Mouse (Mus musculus): ENCODE data around the gene Gm20388.
"Not testable (repeated sequence)": the region's sequence is repeated elsewhere in the genome, so short reads cannot be mapped to it uniquely, and the experiment has no call there.

The Gm20388 gene

GRCm38 (mm10) chr8:121654131-121654530 is 1743.5 kb downstream of the Gm20388 start:
- DNase-seq, result no peak

- no peak for DNase-seq
Measured at GRCm38 (mm10) chr8:121654966-121655494, 1744.4 kb downstream of the Gm20388 start.

DNA sequence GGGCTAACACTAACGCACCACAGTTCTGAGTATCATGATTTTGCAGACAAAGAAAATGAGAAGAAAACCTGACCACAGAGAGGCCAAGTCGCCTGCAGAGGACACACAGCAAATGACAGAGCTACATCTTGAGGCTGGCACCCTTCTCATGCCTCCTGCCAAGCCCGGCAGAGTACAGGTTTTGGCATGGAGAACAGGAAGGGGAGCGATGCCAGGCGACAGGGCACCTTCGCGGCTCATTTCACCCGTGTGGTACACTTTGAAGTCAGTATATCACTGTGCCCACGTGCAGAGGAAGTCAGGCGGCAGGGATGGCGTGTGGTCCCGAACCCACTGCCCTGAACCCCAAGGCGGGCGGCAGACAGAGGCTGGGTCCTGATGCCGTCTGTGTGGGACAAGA is 1750.0 kb downstream of the Gm20388 start:
- DNase-seq, result no peak

DNA sequence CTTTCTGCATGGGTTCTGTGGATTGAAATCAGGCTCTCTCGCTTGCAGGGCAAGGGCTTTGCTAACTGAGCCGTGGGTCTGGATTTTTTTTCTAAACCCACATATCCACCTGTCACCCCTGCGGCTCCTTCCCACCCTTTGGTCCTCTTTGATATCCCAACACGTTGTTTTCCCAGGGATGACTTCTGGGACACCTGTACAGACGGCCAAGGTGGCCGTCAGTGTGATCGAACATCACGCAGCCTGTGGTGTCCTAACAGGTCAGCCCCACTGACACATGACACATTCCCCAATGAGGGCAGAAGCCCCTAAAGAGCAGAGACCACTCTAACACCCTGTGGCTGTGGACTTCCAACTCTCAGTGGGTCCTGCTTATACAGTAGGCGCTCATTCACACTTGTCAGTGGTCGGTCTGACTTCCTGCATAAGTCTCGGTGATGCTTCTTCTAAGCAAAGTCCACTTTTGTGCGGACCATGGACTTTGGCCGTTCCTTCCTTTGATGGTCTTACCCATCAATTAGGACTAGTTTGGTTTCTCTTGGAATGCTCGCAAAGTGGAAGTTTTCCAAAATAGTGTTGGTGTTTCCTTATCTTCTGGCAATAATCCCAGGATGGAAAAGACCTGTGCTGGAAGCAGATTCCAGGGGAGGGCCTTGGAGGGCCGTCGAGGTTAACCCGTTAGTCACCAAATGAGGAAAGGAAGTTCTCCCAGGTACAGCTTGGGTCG is 1751.2 kb downstream of the Gm20388 start:
- no peak for DNase-seq

DNA sequence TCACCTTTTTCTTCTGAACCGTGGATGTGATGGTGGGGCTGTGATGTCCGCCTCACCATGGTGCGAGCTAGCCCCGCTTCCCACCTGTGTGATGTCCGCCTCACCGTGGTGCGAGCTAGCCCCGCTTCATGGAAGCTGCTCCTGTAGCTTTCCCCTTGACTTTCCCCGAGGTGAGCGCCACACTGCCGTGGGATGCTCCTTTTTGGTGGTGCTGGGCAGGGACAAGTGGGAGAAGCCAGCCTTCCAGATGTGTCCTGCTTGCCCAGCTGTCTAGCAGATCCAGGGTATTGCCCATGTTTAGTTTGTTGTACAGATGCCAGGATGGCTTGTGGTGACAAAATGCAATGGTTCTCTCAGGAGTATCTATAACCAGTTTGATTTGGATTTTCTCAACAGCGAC is 1752.5 kb downstream of the Gm20388 start:
- no peak for DNase-seq

DNA sequence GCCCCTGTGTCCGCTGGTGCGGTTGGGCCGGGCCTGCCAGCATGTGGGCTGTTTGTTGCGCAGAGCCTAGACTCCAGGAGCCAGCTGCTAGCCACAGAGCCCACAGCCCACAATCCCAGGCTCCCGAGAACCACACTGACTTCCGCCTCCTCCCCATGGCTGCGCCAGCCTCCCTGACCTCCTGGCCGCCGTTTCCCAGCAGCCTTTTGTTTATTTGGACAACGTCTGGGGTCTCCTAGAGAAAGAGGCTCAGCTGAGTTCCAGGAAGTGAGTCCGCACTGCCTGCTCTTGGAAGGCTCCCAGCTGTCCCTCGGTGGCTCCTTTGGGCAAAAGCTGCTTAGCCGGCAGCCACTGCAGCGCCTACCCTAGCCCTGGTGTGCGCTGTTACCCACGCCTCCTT is 1754.7 kb downstream of the Gm20388 start:
- peak; percentile 87 to 95 for DNase-seq

GRCm38 (mm10) chr8:121667936-121668500 is 1757.4 kb downstream of the Gm20388 start:
- DNase-seq, result not testable (repeated sequence)

GRCm38 (mm10) chr8:121668553-121668952 is 1757.9 kb downstream of the Gm20388 start:
- peak; percentile 69 to 83 for DNase-seq

DNA sequence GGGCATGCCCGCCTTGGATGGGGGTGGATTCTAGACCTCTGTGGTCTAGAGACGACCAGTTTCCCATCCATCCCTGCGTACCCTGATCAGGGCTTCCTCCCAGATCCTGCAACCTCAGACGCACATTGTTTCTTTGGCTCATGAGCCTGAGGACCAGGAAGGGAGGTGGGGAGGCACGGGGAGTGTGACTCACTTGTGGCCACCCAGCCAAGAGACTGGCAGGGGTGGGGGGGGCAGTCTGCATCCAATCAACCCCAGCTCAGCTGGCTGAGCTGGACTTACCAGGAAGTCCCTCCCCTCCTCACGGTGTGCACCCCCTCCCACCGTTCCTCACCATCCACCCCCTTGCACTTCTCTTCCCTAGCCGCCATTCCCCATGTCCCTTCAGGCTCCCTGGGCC is 1758.6 kb downstream of the Gm20388 start:
- peak; percentile 54 to 68 for DNase-seq

GRCm38 (mm10) chr8:121673153-121673552 is 1762.5 kb downstream of the Gm20388 start:
- DNase-seq, result peak; percentile 39 to 74

- DNase-seq, result no peak
Measured at GRCm38 (mm10) chr8:121673917-121674316, 1763.3 kb downstream of the Gm20388 start.

DNA sequence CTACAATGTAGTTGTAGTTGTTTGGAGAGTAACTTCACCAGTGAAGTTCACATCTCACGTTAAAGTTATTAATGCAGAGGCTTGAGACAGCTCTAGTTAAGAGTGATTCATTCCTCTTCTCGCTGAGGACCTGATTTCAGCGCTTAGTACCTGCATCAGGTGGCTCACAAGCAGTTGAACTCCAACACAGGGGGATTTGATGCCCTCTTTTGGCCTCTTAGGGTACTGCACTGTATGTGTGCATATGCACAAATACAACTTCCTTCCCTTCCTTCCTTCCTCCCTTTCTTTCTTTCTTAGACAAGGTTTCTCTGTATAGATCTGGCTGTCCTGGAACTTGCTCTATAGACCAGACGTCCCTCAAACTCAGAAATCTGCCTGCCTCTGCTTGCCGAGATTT is 1763.9 kb downstream of the Gm20388 start:
- DNase-seq, result peak in 1 of 2 experiments; percentile 31

DNA sequence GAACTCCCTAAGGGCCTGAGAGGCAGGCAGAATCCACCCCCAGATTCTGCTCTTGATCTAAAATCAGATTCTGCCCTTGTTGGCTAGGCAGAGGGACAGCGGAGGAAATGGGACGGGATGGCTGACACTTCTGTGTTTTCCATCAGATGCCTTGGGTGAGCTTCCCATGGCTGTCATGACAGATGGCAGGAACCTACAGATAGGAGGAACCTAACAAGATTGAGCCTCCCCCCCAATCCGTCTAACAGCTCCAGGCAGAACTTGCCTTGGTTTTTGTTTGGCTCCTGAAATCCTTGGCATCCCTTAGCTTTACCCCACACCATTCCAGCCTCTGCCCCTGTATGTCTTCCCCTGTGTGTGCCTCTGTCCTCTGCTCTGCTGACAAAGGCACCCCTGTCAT is 1764.5 kb downstream of the Gm20388 start:
- DNase-seq, result no peak

GRCm38 (mm10) chr8:121675701-121676100 is 1765.1 kb downstream of the Gm20388 start:
- DNase-seq, result peak; percentile 55 to 81

DNA sequence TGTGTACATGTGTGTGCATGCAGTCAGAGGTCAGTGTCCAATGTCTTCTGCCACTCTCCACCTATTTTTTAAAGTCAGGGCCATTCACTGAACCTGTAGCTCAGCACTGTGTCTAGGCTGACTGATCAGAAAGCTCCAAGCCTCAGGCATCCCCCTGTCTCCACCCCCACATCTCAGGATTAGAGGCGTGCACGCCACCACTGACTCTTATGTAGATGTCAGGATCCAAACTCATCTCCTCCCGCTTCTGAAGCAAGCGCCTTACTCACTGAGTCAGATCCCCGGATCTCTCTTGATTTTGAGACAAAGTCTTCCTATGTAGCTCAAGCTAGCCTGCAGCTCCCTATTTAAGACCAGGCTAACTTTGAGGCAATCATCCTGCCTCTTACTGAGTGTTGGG is 1768.1 kb downstream of the Gm20388 start:
- no peak for DNase-seq

- no peak for DNase-seq
Measured at GRCm38 (mm10) chr8:121680896-121681295, 1770.3 kb downstream of the Gm20388 start.

- DNase-seq, result no peak
Measured at GRCm38 (mm10) chr8:121681457-121681856, 1770.8 kb downstream of the Gm20388 start.

DNA sequence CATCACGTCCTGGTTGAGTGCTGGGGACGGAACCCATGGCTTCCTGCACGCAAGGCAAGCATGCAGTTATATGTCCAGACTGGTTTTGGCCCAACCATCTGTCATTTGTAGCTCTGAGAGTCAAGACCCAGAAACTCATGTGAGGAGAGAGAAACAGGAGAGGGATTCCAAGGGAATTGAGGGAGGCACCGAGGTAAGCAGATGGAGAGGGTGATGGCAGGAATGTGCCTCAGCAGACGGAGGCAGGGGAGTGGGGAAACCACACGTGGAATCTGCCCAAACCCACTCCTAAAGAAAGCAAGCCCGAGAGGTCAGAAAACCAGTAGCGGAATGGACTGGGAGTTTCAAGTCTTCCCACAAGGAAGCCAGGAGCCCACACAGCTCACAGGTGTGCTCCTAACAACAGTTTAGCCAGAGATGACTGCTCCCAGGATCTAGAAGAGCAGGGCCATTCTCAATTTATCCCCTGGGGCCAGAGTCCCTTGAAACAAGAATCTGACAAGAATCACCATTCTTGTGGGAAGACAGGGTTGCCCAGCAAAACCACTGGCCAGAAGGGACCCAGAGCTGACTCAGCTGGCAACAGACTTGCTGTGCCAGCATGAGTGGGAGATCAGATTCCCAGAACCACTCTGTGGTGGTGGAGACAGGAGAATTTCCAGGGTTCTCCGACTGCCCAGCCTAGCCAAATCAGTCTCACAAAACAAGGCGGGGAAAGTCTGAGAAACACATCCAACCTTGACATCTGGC is 1772.6 kb downstream of the Gm20388 start:
- no peak for DNase-seq

GRCm38 (mm10) chr8:121685419-121685818 is 1774.8 kb downstream of the Gm20388 start:
- DNase-seq, result peak; percentile 59 to 74

DNA sequence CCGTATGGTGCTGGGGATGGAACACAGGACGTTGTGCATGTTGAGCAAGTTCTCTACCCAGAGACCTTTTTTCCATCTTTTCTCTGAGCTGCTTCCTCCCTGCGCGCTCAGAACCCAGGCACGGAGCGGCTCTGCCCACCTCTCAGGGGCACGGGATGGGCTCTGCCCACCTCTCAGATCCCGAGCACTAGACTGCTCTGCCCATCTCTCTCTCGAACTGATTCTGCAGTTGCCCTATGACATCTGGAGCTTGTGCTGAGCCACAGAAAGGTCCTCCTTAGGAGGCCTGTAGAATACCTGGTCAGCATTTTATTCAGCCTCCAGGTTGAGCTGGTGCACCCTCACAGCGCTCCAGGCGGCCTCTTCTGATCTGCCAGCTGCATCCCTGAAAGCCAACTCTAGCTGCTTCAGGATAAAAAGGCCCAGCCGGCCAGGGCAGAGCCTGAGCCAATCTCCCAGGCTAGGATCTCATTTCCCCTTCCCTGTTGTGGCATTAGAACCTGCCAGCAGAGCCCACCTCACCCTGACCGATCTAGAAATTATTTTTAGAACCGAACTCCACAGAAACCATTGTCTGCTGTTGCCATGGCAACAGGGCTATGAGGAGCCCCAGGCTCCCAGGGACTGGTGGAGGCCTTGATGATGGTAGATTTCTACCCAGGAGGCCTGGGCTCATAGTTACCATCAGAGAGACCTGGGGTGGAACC is 1777.0 kb downstream of the Gm20388 start:
- peak in 1 of 2 experiments; percentile 14 for DNase-seq

DNA sequence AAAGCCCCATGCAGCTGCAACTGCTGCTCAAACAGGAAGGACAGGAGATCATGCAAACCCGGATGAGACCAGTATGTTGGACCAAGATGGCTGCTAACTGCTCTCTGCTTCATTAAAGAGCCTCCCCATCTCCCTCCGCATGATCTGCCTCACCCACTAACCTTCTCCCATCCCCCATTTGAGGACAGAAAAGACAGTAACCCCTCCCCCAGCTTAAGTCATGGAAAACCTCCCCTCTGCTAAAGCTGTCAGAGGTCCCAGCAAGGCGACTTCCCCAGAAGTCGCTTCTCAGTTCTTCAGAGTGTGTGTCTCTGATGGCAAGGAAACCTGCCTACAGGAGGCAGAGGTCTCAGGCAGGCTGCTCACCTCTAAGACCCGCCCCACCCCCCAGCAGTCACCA is 1777.9 kb downstream of the Gm20388 start:
- DNase-seq, result no peak

DNA sequence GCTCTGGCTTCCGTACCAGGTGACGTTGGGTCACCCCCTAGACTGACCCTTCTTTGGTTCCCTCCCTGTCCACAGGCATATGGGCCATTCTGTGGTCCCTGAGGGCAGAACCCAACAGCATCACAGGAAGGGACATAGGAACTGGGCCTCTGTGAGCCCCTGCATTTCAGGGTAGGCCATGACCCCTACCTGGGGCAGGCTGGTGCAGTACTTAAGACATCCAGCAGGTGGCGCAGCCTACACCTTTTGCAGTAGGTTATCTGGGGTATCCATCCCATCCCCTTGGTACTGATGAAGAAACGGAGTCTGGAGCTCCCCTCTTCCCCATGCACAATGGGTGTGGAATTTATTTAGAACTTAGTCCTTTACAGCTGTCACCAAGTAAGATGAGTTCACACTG is 1783.8 kb downstream of the Gm20388 start:
- DNase-seq, result peak in 1 of 2 experiments; percentile 54

- DNase-seq, result peak; percentile 38 to 63
Measured at GRCm38 (mm10) chr8:121695585-121696184, 1785.0 kb downstream of the Gm20388 start.
